Mouse (Mus musculus) C2C12 (cell line): ENCODE measurements around the gene Nt5c2.

Source experiments
- CTCF ChIP-seq: IDR thresholded peaks from one replicate; pipeline ENCODE4 v1.5.1; 2011; ENCODE audit not compliant: control insufficient read depth, insufficient read depth, insufficient read length
- MYOD1 ChIP-seq: IDR thresholded peaks from one replicate; pipeline ENCODE4 v1.6.1; 2011; ENCODE audit warnings: low read depth; ENCODE audit not compliant: control insufficient read depth, insufficient read length
- MYOG ChIP-seq: IDR thresholded peaks from one replicate; pipeline ENCODE4 v1.6.1; 2011; ENCODE audit not compliant: control insufficient read depth, insufficient read length; ENCODE audit errors: extremely low read depth

GRCm38 (mm10) chr19:46877886-46878285 lies 137.1 kb downstream of the Nt5c2 start:
- TF ChIP-seq MYOD1 (no peak), CTCF (no peak), MYOG (no peak)
